Mouse (Mus musculus): ENCODE data around the gene Abca17. TPM values are rescaled to one million over a fixed set of nuclear protein-coding genes. Genes with fewer than 3 reads are reported as not detected.

Gene Abca17
- not detected for total RNA-seq (2021)

GRCm38 (mm10) chr17:24350926-24351759 lies at the start of gene Abca17:
Gene Abca17 (minus strand): TSS chr17:24351068.
- intact Hi-C loops (cut with DNase I), result loop anchor here (5.0 kb wide), 1 partner anchor 179 kb away; no protein-coding TSS in a partner anchor
- peak; percentile 7 to 15 for DNase-seq

GRCm38 (mm10) chr17:24394456-24394855 lies 43.6 kb upstream of the Abca17 start:
- intact Hi-C loops (cut with DNase I), result loop anchor here (5.0 kb wide), 1 partner anchor 242 kb away; the partner anchor contains the start of gene Pdpk1
- peak in 1 of 2 experiments; percentile 10 for DNase-seq

GRCm38 (mm10) chr17:24393527-24393926 lies 42.7 kb upstream of the Abca17 start:
- DNase-seq, result no peak
- intact Hi-C loops (cut with DNase I), result loop anchor here (5.0 kb wide), 1 partner anchor 241 kb away; the partner anchor contains the start of gene Pdpk1

- intact Hi-C loops (cut with DNase I), result loop anchor here (5.0 kb wide), 1 partner anchor 239 kb away; the partner anchor contains the start of gene Pdpk1
- DNase-seq, result no peak
These were observed 40.3 kb upstream of the Abca17 start for GRCm38 (mm10) chr17:24391149-24391548.

GRCm38 (mm10) chr17:24389865-24390264 lies 39.0 kb upstream of the Abca17 start:
- intact Hi-C loops (cut with DNase I), result loop anchor here (1.0 to 5.0 kb wide), 3 partner anchors 153 to 238 kb away; partner anchors contain the start of gene Pdpk1
- peak; percentile 62 to 78 for DNase-seq

GRCm38 (mm10) chr17:24388711-24389110 lies 37.8 kb upstream of the Abca17 start:
- intact Hi-C loops (cut with DNase I), result loop anchor here (5.0 kb wide), 1 partner anchor 151 kb away; no protein-coding TSS in a partner anchor
- DNase-seq, result no peak

GRCm38 (mm10) chr17:24383789-24384188 lies 32.9 kb upstream of the Abca17 start:
- DNase-seq, result no peak
- intact Hi-C loops (cut with DNase I), result no loop called here

- no peak for DNase-seq
- intact Hi-C loops (cut with DNase I), result no loop called here
These were observed 27.6 kb upstream of the Abca17 start for GRCm38 (mm10) chr17:24378496-24378895.

- intact Hi-C loops (cut with DNase I), result loop anchor here (2.0 kb wide), 1 partner anchor 21 kb away; no protein-coding TSS in a partner anchor
- DNase-seq, result no peak
These were observed 25.0 kb upstream of the Abca17 start for GRCm38 (mm10) chr17:24375886-24376285.

- intact Hi-C loops (cut with DNase I), result loop anchor here (2.0 kb wide), 1 partner anchor 20 kb away; no protein-coding TSS in a partner anchor
- peak in 1 of 2 experiments; percentile 18 for DNase-seq
These were observed 24.3 kb upstream of the Abca17 start for GRCm38 (mm10) chr17:24375094-24375712.

GRCm38 (mm10) chr17:24365863-24366262 lies 15.0 kb upstream of the Abca17 start:
- intact Hi-C loops (cut with DNase I), result no loop called here

GRCm38 (mm10) chr17:24364461-24364860 lies 13.6 kb upstream of the Abca17 start:
- no peak for DNase-seq
- intact Hi-C loops (cut with DNase I), result no loop called here

More at GRCm38 (mm10) chr17:24365863-24366262, 15.0 kb upstream of the Abca17 start:
- DNase-seq, result no peak

- no peak for DNase-seq
- intact Hi-C loops (cut with DNase I), result no loop called here
These were observed 11.7 kb upstream of the Abca17 start for GRCm38 (mm10) chr17:24362527-24362926.

GRCm38 (mm10) chr17:24361291-24361690 lies 10.4 kb upstream of the Abca17 start:
- no peak for DNase-seq
- intact Hi-C loops (cut with DNase I), result no loop called here

GRCm38 (mm10) chr17:24360841-24361240 lies 10.0 kb upstream of the Abca17 start:
- no peak for DNase-seq
- intact Hi-C loops (cut with DNase I), result no loop called here

GRCm38 (mm10) chr17:24359903-24360302 lies 9.0 kb upstream of the Abca17 start:
- intact Hi-C loops (cut with DNase I), result no loop called here
- DNase-seq, result no peak

GRCm38 (mm10) chr17:24359006-24359405 lies 8.1 kb upstream of the Abca17 start:
- intact Hi-C loops (cut with DNase I), result no loop called here
- no peak for DNase-seq

- no peak for DNase-seq
- intact Hi-C loops (cut with DNase I), result loop anchor here (2.0 kb wide), 1 partner anchor 20 kb away; no protein-coding TSS in a partner anchor
These were observed 4.4 kb upstream of the Abca17 start for GRCm38 (mm10) chr17:24355284-24355683.

- intact Hi-C loops (cut with DNase I), result loop anchor here (2.0 to 5.0 kb wide), 2 partner anchors 21 to 182 kb away; no protein-coding TSS in a partner anchor
- DNase-seq, result no peak
These were observed 3.1 kb upstream of the Abca17 start for GRCm38 (mm10) chr17:24353960-24354359.

- intact Hi-C loops (cut with DNase I), result loop anchor here (5.0 kb wide), 1 partner anchor 180 kb away; no protein-coding TSS in a partner anchor
- no peak for DNase-seq
These were observed 1.7 kb upstream of the Abca17 start for GRCm38 (mm10) chr17:24352370-24353194.
